Mouse (Mus musculus) midbrain, postnatal 0 days (tissue): ENCODE measurements around the gene Cntnap5a. TPM values are rescaled to one million over a fixed set of nuclear protein-coding genes. Genes with fewer than 3 reads are reported as not detected.
A peak's percentile ranks its signal among the peaks of the same experiment; 100 is the strongest.

ENCODE experiments used
- ATAC-seq: fragments of 200-750 bp; cut with Nextera tagmentation; 2 replicates; pipeline ENCODE4 v1.8.0; 2017; ENCODE audit warnings: moderate number of reproducible peaks, mild to moderate bottlenecking, moderate TSS enrichment, moderate library complexity; ENCODE audit not compliant: low FRiP score
- DNase-seq: peaks from one replicate; pipeline ENCODE4 v3.0.0-alpha.2; 2015; ENCODE audit warnings: low spot score
- H3K27ac ChIP-seq: fragments of 300-500 bp; sonication (generic); 2 replicates; pipeline ENCODE4 v1.5.1; 2014; ENCODE audit warnings: low read depth, mild to moderate bottlenecking, low read length, mixed read lengths
- H3K27me3 ChIP-seq: fragments of 300-500 bp; sonication (generic); 2 replicates; pipeline ENCODE4 v1.6.1; 2014; ENCODE audit warnings: low read length, control low read depth, mixed read lengths; ENCODE audit not compliant: insufficient read depth
- H3K36me3 ChIP-seq: fragments of 300-500 bp; sonication (generic); 2 replicates; pipeline ENCODE4 v1.6.1; 2014; ENCODE audit warnings: low read length, control low read depth, mixed read lengths; ENCODE audit not compliant: insufficient read depth
- H3K4me1 ChIP-seq: fragments of 300-500 bp; sonication (generic); 2 replicates; pipeline ENCODE4 v1.6.1; 2014; ENCODE audit warnings: mild to moderate bottlenecking, control low read depth, antibody characterized with exemption, low read length, mixed read lengths; ENCODE audit not compliant: insufficient read depth
- H3K4me2 ChIP-seq: fragments of 300-500 bp; sonication (generic); 2 replicates; pipeline ENCODE4 v1.6.1; 2014; ENCODE audit warnings: low read depth, mild to moderate bottlenecking, low read length, mixed read lengths; ENCODE audit not compliant: poor library complexity, severe bottlenecking
- H3K4me3 ChIP-seq: fragments of 300-500 bp; sonication (generic); 2 replicates; pipeline ENCODE4 v1.5.1; 2014; ENCODE audit warnings: low read depth, mild to moderate bottlenecking, low read length, moderate library complexity
- H3K9ac ChIP-seq: fragments of 300-500 bp; sonication (generic); replicated peaks from 2 replicates; pipeline ENCODE4 v1.6.1; 2014; ENCODE audit warnings: mild to moderate bottlenecking, low read length, moderate library complexity, mixed read lengths; ENCODE audit not compliant: poor library complexity, severe bottlenecking
- H3K9me3 ChIP-seq: fragments of 300-500 bp; sonication (generic); 2 replicates; pipeline ENCODE4 v1.6.1; 2016; ENCODE audit warnings: low read length, control low read depth
- CTCF ChIP-seq: IDR thresholded peaks from 2 replicates; pipeline ENCODE4 v1.5.1; 2016; ENCODE audit warnings: antibody characterized with exemption, mild to moderate bottlenecking
- WGBS: fragments of 180-500 bp; shearing (Covaris S2); extraction: QIAGEN DNeasy Blood & Tissue Kit; methylation state at CpG from one replicate; pipeline ENCODE4 v1.1.7; 2014; 5-methylcytosine and 5-hydroxymethylcytosine counted together
- polyA plus RNA-seq: library from polyadenylated mRNA; unstranded; fragments of >200 nt; fragmentation: Nextera tagmentation; extraction: Ambion mirVana; gene quantifications from 2 replicates; pipeline ENCODE4 v1.2.1, GENCODE M21; 2015
- total RNA-seq: library from RNA; depleted of rRNA; stranded (reverse); fragments of >200 nt; gene quantifications from 2 replicates; pipeline ENCODE4 v1.2.3, GENCODE M21; 2014

Cntnap5a gene
- total and polyA plus RNA-seq, 2 experiments from 2014 or later: 2.9 to 20.4 TPM

- no peak for ATAC-seq
- Histone ChIP-seq H3K9ac (no peak overlapping the region), H3K4me3 (no peak overlapping the region), H3K9me3 (no peaks in the 10 kb centered on the region), H3K27ac (no peak overlapping the region), H3K27me3 (no peaks in the 10 kb centered on the region), H3K36me3 (no peaks in the 10 kb centered on the region), H3K4me1 (no peaks in the 10 kb centered on the region), H3K4me2 (no peak overlapping the region)
- TF ChIP-seq CTCF: no peak
- DNase-seq: no peak
Measured at GRCm38 (mm10) chr1:115745569-115745968, 61.0 kb downstream of the Cntnap5a start.

- no peak overlapping the region for H3K27ac ChIP-seq
- peaks cover 4% of the 10 kb centered on the region; the same call in 1 of the 2 replicates for H3K4me1 ChIP-seq
- no peak overlapping the region for H3K4me2 ChIP-seq
- H3K9me3 ChIP-seq: no peaks in the 10 kb centered on the region
- WGBS: 21% methylated on average over 5 of the region's 5 CpGs
- ATAC-seq: no peak
- H3K36me3 ChIP-seq: no peaks in the 10 kb centered on the region
- H3K4me3 ChIP-seq: no peak overlapping the region
- H3K27me3 ChIP-seq: no peaks in the 10 kb centered on the region
- TF ChIP-seq CTCF: no peak
- DNase-seq: peak; percentile 7
- no peak overlapping the region for H3K9ac ChIP-seq
Measured at GRCm38 (mm10) chr1:115784737-115785136, 100.2 kb downstream of the Cntnap5a start.

GRCm38 (mm10) chr1:115842591-115842990 lies 158.0 kb downstream of the Cntnap5a start:
- WGBS: 93% methylated on average over 4 of the region's 4 CpGs
- Histone ChIP-seq H3K4me1 (no peaks in the 10 kb centered on the region), H3K27ac (no peak overlapping the region), H3K27me3 (no peaks in the 10 kb centered on the region), H3K4me3 (no peak overlapping the region), H3K4me2 (no peak overlapping the region), H3K9ac (no peak overlapping the region), H3K9me3 (no peaks in the 10 kb centered on the region), H3K36me3 (no peaks in the 10 kb centered on the region)
- no peak for ATAC-seq
- no peak for DNase-seq
- no peak for TF ChIP-seq CTCF

- no peak overlapping the region for H3K9ac ChIP-seq
- H3K9me3 ChIP-seq: no peaks in the 10 kb centered on the region
- H3K4me1 ChIP-seq: no peaks in the 10 kb centered on the region
- TF ChIP-seq CTCF: no peak
- no peaks in the 10 kb centered on the region for H3K27me3 ChIP-seq
- H3K36me3 ChIP-seq: no peaks in the 10 kb centered on the region
- ATAC-seq (no peak), DNase-seq (peak; percentile 23)
- H3K27ac ChIP-seq: no peak overlapping the region
- no peak overlapping the region for H3K4me2 ChIP-seq
- H3K4me3 ChIP-seq: no peak overlapping the region
- 38% methylated on average over 2 of the region's 2 CpGs for WGBS
Measured at GRCm38 (mm10) chr1:115847605-115848004, 163.0 kb downstream of the Cntnap5a start.

- Histone ChIP-seq H3K4me1 (no peaks in the 10 kb centered on the region), H3K9me3 (no peaks in the 10 kb centered on the region), H3K27me3 (no peaks in the 10 kb centered on the region), H3K4me2 (no peak overlapping the region), H3K4me3 (no peak overlapping the region), H3K9ac (no peak overlapping the region), H3K36me3 (no peaks in the 10 kb centered on the region), H3K27ac (no peak overlapping the region)
- no peak for ATAC-seq
- no peak for DNase-seq
- TF ChIP-seq CTCF: no peak
Measured at GRCm38 (mm10) chr1:115852206-115852605, 167.7 kb downstream of the Cntnap5a start.

- ATAC-seq: no peak
Measured at GRCm38 (mm10) chr1:115918396-115918795, 233.8 kb downstream of the Cntnap5a start.

More at GRCm38 (mm10) chr1:115918396-115918795, 233.8 kb downstream of the Cntnap5a start:
- no peak for TF ChIP-seq CTCF
- Histone ChIP-seq H3K4me1 (no peaks in the 10 kb centered on the region), H3K27ac (no peak overlapping the region), H3K4me2 (no peak overlapping the region), H3K9me3 (peaks cover 5% of the 10 kb centered on the region; the same call in 1 of the 2 replicates), H3K9ac (no peak overlapping the region), H3K36me3 (no peaks in the 10 kb centered on the region), H3K27me3 (no peaks in the 10 kb centered on the region), H3K4me3 (no peak overlapping the region)
- 83% methylated on average over 1 of the region's 1 CpGs for whole genome bisulfite sequencing
- no peak for DNase-seq
